Mouse (Mus musculus) kidney, adult 2 months (tissue): ENCODE results near the gene Endov.

Source experiments
- CTCF ChIP-seq: fragments of 200-500 bp; conservative IDR thresholded peaks from 2 replicates; pipeline ENCODE4 v1.5.1; 2011; ENCODE audit warnings: low read depth, mild to moderate bottlenecking, control low read depth, low read length, moderate library complexity, mixed read lengths; ENCODE audit not compliant: insufficient read depth, insufficient read length
- POLR2A ChIP-seq: fragments of 200-500 bp; IDR thresholded peaks from one replicate; pipeline ENCODE4 v1.6.1; 2011; ENCODE audit warnings: low read depth, low read length, control low read depth

GRCm38 (mm10) chr11:119524545-119524949 is 33.4 kb downstream of the Endov start:
- TF ChIP-seq CTCF = no peak
- TF ChIP-seq POLR2A = no peak
